Mouse (Mus musculus): ENCODE measurements around the gene Washc2. TPM values are rescaled to one million over a fixed set of nuclear protein-coding genes. Genes with fewer than 3 reads are reported as not detected.
"Not testable (repeated sequence)": the region's sequence is repeated elsewhere in the genome, so short reads cannot be mapped to it uniquely, and the experiment has no call there.

Gene Washc2
- 46.1 and 46.6 TPM in 2 replicates for polyA plus RNA-seq (2015; fragmentation: Nextera tagmentation; extraction: Ambion mirVana)

DNA sequence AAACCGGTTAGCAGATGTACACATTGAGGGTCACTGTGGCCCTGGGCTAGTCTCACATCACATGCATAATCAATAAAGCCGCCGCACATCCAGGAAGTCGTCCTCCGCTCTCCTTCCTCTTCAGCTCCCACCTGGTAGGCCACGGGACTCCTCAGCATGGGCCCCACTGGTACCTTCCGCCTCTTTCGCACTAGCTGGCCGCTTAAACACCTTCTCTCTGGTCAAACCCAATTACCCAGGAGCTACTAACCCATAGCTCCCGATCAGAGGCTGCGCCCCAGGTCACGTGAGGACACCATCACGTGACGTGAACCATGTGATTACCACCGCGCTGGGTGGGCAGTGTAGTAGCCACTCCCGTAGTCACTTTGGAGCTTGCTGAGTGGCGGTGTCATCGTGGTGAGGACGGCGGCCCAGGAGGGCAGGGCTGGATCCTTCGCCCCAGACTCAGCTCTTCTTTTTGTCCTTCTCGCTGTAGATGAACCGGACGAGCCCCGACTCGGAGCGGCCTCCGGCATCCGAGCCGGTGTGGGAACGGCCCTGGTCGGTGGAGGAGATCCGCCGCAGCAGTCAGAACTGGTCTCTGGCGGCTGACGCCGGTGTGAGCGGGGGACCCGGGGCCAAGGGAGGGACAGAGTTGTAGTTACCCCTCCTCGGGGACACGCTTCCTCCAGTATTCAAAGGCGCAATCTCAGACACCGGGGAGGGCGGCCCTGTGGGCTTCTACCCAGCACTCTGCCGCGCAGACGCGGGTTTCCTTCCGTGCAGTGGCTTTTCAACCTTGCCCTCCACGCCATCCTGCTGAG, at the start of gene Washc2:
TSS of gene Washc2 (plus strand) at position 310 of the 806 bp plus-strand sequence.
- Histone ChIP-seq H3K27me3 (no peaks in the 10 kb centered on the region), H3K9me3 (no peaks in the 10 kb centered on the region), H3K4me1 (peaks cover 13% of the 10 kb centered on the region), H3K27ac (peak within 1 kb of the TSS; percentile 76), H3K9ac (peak within 1 kb of the TSS; percentile 89), H3K4me2 (peak within 1 kb of the TSS; percentile 79), H3K36me3 (peaks cover 26% of the 10 kb centered on the region), H3K4me3 (peak within 1 kb of the TSS; percentile 85)
- WGBS, result under 1% methylated on average over 51 of the region's 51 CpGs
- peak; percentile 92 for ATAC-seq (ENCODE audit: insufficient number of reproducible peaks, low FRiP score, low TSS enrichment, low read depth)

DNA sequence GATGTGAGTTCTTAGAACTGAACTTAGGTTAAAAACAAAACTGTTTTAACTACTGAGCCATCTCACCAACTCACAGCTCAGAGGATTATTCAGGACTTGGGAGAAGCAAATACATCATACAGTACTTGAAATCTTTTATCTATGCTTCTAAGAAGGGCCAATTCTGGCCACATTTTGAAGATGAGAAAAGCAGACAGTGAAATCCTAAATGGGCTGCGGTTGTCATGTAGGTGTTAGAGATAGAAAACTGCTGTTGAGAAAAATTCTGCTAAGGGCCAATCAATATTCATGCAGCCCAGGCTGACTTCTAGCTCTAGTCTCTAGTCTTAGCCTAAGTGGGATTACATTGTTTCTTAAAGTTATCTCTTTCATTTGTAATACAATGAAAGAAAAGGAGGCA, 41.5 kb upstream of the Washc2 start:
- Histone ChIP-seq H3K4me2 (no peak overlapping the region), H3K9me3 (no peaks in the 10 kb centered on the region), H3K36me3 (peaks cover 8% of the 10 kb centered on the region), H3K4me3 (no peak overlapping the region), H3K9ac (no peak overlapping the region), H3K27me3 (no peaks in the 10 kb centered on the region), H3K27ac (no peak overlapping the region), H3K4me1 (no peaks in the 10 kb centered on the region)
- no peak for ATAC-seq (ENCODE audit: insufficient number of reproducible peaks, low FRiP score, low TSS enrichment, low read depth)
- 85% methylated on average over 1 of the region's 1 CpGs for WGBS

DNA sequence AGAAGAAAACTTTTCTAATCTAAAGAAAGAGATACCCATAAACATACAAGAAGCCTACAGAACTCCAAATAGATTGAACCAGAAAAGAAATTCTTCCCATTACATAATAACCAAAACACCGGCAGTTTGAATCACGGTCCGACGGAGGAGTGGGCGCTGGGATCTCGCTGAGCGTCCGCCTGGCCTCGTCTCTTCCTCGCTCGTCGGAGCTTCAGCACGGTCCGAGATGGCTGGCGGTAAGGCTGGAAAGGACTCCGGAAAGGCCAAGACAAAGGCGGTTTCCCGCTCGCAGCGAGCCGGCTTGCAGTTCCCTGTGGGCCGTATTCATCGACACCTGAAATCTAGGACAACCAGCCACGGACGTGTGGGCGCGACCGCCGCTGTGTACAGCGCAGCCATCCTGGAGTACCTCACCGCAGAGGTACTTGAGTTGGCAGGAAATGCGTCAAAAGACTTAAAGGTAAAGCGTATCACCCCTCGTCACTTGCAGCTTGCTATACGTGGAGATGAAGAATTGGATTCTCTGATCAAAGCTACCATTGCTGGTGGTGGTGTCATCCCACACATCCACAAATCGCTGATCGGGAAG, 34.2 kb upstream of the Washc2 start:
- H3K9ac ChIP-seq; H3K9me3 ChIP-seq; H3K4me3 ChIP-seq; H3K27ac ChIP-seq; H3K36me3 ChIP-seq; H3K27me3 ChIP-seq; ATAC-seq (ENCODE audit: insufficient number of reproducible peaks, low FRiP score, low TSS enrichment, low read depth); H3K4me1 ChIP-seq; H3K4me2 ChIP-seq: not testable (repeated sequence)
- 78% methylated on average over 37 of the region's 37 CpGs for WGBS

DNA sequence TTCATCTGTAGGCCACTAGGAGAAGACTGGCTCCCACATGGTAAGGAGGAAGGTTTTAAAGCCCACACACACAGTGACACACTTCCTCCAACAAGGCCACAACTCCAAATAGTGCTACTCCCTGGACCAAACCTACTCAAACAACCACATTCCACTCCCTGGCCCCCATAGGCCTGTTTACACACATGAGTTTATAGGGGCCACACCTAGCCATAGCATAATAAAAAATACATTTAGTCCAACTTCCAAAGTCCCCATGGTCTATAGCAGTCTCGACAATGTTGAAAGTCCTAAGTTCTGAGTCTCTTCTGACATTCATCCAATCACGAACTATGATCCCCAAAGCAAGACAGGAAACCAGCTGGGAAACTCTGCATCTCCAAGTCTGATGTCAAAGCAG, 29.5 kb upstream of the Washc2 start:
- WGBS, result 91% methylated on average over 2 of the region's 2 CpGs
- Histone ChIP-seq H3K4me1 (no peaks in the 10 kb centered on the region), H3K27ac (no peak overlapping the region), H3K4me2 (no peak overlapping the region), H3K9me3 (no peaks in the 10 kb centered on the region), H3K36me3 (peaks cover 4% of the 10 kb centered on the region), H3K4me3 (no peak overlapping the region), H3K9ac (no peak overlapping the region), H3K27me3 (no peaks in the 10 kb centered on the region)
- no peak for ATAC-seq (ENCODE audit: insufficient number of reproducible peaks, low FRiP score, low TSS enrichment, low read depth)

- H3K4me3 ChIP-seq, result no peak overlapping the region
- no peaks in the 10 kb centered on the region for H3K27me3 ChIP-seq
- H3K27ac ChIP-seq, result no peak overlapping the region
- no peak for ATAC-seq (ENCODE audit: insufficient number of reproducible peaks, low FRiP score, low TSS enrichment, low read depth)
- no peaks in the 10 kb centered on the region; the same call in 1 of the 2 replicates for H3K36me3 ChIP-seq
- H3K9ac ChIP-seq, result no peak overlapping the region
- H3K4me1 ChIP-seq, result no peaks in the 10 kb centered on the region
- WGBS, result 65% methylated on average over 3 of the region's 3 CpGs
- no peak overlapping the region for H3K4me2 ChIP-seq
- no peaks in the 10 kb centered on the region for H3K9me3 ChIP-seq
Measured at GRCm38 (mm10) chr6:116180731-116181130, 27.1 kb upstream of the Washc2 start.

- WGBS, result 89% methylated on average over 5 of the region's 5 CpGs
- Histone ChIP-seq H3K4me3 (no peak overlapping the region), H3K9me3 (no peaks in the 10 kb centered on the region), H3K4me2 (no peak overlapping the region), H3K9ac (no peak overlapping the region), H3K4me1 (no peaks in the 10 kb centered on the region), H3K36me3 (no peaks in the 10 kb centered on the region), H3K27ac (no peak overlapping the region), H3K27me3 (no peaks in the 10 kb centered on the region)
- no peak for ATAC-seq (ENCODE audit: insufficient number of reproducible peaks, low FRiP score, low TSS enrichment, low read depth)
Measured at GRCm38 (mm10) chr6:116183509-116183908, 24.3 kb upstream of the Washc2 start.

DNA sequence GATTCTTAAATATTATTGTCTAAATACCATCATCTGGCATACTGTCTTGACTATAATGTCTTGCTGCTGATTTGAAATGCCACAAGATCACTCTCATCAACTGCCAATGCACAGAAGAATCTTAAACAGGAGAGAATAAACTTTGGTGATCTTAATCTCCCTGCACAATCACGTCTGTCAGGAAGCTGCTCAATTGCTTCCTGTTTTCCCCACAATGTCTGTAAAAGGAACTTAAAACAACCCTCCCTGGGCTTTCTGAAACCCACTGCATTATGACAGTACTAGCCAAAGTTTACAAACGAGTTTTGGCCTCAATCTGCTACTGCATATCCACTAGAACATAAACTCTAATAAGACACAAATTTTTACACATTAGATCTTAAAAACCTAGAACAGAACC, 21.4 kb upstream of the Washc2 start:
- 31% methylated on average over 2 of the region's 2 CpGs for WGBS
- no peak for ATAC-seq (ENCODE audit: insufficient number of reproducible peaks, low FRiP score, low TSS enrichment, low read depth)
- Histone ChIP-seq H3K4me2 (no peak overlapping the region), H3K4me3 (no peak overlapping the region), H3K27ac (no peak overlapping the region), H3K9me3 (no peaks in the 10 kb centered on the region), H3K36me3 (no peaks in the 10 kb centered on the region), H3K27me3 (no peaks in the 10 kb centered on the region), H3K9ac (no peak overlapping the region), H3K4me1 (peaks cover 10% of the 10 kb centered on the region)

DNA sequence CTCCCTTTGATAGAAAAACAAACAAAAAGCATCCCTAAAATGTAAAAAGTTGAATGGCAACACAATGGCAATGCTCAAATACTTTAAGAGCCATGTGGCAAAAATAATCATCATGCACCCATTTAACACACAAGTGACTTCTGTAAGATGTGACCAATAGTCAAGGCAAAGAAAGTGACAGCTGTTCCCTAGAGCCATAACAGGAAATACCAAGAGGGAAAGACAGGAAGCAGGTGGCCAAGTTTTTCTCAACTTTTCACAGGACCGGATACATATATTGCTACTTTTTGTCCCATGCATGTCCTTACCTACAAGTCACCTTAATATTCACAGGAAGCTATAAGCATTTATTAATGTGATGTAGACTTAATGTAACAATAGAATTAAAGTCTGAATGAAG, 18.4 kb upstream of the Washc2 start:
- H3K4me2 ChIP-seq, result no peak overlapping the region
- no peak for ATAC-seq (ENCODE audit: insufficient number of reproducible peaks, low FRiP score, low TSS enrichment, low read depth)
- no peaks in the 10 kb centered on the region for H3K9me3 ChIP-seq
- WGBS, result 43% methylated on average over 1 of the region's 1 CpGs
- no peaks in the 10 kb centered on the region for H3K36me3 ChIP-seq
- H3K27me3 ChIP-seq, result no peaks in the 10 kb centered on the region
- H3K9ac ChIP-seq, result no peak overlapping the region
- no peak overlapping the region for H3K4me3 ChIP-seq
- H3K4me1 ChIP-seq, result peaks cover 26% of the 10 kb centered on the region
- H3K27ac ChIP-seq, result no peak overlapping the region

DNA sequence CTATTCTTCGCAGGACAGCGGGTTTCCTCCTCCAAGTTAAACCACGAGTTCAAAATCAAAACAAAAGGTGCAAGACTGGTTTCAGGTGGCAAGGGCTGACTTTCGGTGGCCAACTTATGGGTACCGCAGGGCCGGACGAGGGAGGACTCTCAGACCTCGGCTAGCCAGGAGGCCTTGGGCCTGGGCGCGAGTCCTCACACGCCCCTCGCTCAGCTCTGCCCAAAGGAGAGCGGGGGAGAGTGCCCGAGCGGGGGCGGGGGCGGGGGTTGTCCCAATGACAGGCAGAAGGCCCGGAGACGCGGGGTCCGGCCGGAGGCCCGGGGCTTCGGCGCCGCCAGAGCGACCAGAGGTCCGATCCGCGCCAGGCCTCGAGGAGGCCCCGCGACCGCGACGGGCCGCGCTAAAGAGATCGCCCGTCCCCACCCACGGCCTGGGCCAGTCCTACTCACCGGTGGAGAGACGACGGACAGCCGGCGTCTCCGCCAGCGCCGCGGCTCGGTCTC, 15.0 kb upstream of the Washc2 start:
- peak overlapping the region; percentile 83 for H3K27ac ChIP-seq
- under 1% methylated on average over 47 of the region's 51 CpGs for WGBS
- ATAC-seq (ENCODE audit: insufficient number of reproducible peaks, low FRiP score, low TSS enrichment, low read depth), result peak; percentile 80
- no peaks in the 10 kb centered on the region for H3K9me3 ChIP-seq
- peak overlapping the region; percentile 76 for H3K9ac ChIP-seq
- peaks cover 26% of the 10 kb centered on the region for H3K4me1 ChIP-seq
- H3K4me2 ChIP-seq, result peak overlapping the region; percentile 62
- 0 out of 2 replicates have a peak, but pooled peaks cover 3% of the 10 kb centered on the region for H3K27me3 ChIP-seq
- H3K4me3 ChIP-seq, result peak overlapping the region; percentile 69
- no peaks in the 10 kb centered on the region for H3K36me3 ChIP-seq

- Histone ChIP-seq H3K9ac (peak within 1 kb of the TSS; percentile 76), H3K4me2 (peak within 1 kb of the TSS; percentile 83), H3K4me3 (peak within 1 kb of the TSS; percentile 69), H3K27me3 (0 out of 2 replicates have a peak, but pooled peaks cover 3% of the 10 kb centered on the region), H3K36me3 (no peaks in the 10 kb centered on the region), H3K4me1 (peaks cover 26% of the 10 kb centered on the region), H3K9me3 (no peaks in the 10 kb centered on the region), H3K27ac (peak within 1 kb of the TSS; percentile 83)
- ATAC-seq (ENCODE audit: insufficient number of reproducible peaks, low FRiP score, low TSS enrichment, low read depth), result peak; percentile 91
- WGBS, result under 1% methylated on average over 47 of the region's 68 CpGs
Measured at GRCm38 (mm10) chr6:116193394-116194393, 14.1 kb upstream of the Washc2 start, which contains the start of gene Tmcc1. Gene Tmcc1 (minus strand): TSS chr6:116193486.

- H3K4me2 ChIP-seq, result no peak overlapping the region
- H3K27me3 ChIP-seq, result 0 out of 2 replicates have a peak, but pooled peaks cover 3% of the 10 kb centered on the region
- H3K9ac ChIP-seq, result no peak overlapping the region
Measured at GRCm38 (mm10) chr6:116195811-116196210, 12.0 kb upstream of the Washc2 start.

More at GRCm38 (mm10) chr6:116195811-116196210, 12.0 kb upstream of the Washc2 start:
- 70% methylated on average over 8 of the region's 8 CpGs for WGBS
- no peak overlapping the region for H3K4me3 ChIP-seq
- H3K4me1 ChIP-seq, result peaks cover 21% of the 10 kb centered on the region
- H3K27ac ChIP-seq, result no peak overlapping the region
- ATAC-seq (ENCODE audit: insufficient number of reproducible peaks, low FRiP score, low TSS enrichment, low read depth), result no peak
- H3K36me3 ChIP-seq, result no peaks in the 10 kb centered on the region
- H3K9me3 ChIP-seq, result no peaks in the 10 kb centered on the region
